Mouse (Mus musculus) layer of hippocampus, adult 8-10 months (tissue): ENCODE measurements around the gene Trpm2. TPM values are rescaled to one million over a fixed set of nuclear protein-coding genes. Genes with fewer than 3 reads are reported as not detected.
A peak's percentile ranks its signal among the peaks of the same experiment; 100 is the strongest.

Source experiments
- DNase-seq, 2 experiments: peaks; one replicate each; pipeline ENCODE4 v3.0.0; 2022; ENCODE audit warnings: low spot score in 2 of 2
- total RNA-seq, 4 experiments: library from RNA; stranded (reverse); gene quantifications; 2 replicates each; pipeline ENCODE4 v1.2.4; 2022

Trpm2 gene
- total RNA-seq, 4 experiments from 2014 or later: 43.0 to 47.6 (median 45.7) TPM

- DNase-seq: peak in 1 of 2 experiments; percentile 23
These were observed 67.3 kb downstream of the Trpm2 start for GRCm38 (mm10) chr10:77902894-77903715.

DNA sequence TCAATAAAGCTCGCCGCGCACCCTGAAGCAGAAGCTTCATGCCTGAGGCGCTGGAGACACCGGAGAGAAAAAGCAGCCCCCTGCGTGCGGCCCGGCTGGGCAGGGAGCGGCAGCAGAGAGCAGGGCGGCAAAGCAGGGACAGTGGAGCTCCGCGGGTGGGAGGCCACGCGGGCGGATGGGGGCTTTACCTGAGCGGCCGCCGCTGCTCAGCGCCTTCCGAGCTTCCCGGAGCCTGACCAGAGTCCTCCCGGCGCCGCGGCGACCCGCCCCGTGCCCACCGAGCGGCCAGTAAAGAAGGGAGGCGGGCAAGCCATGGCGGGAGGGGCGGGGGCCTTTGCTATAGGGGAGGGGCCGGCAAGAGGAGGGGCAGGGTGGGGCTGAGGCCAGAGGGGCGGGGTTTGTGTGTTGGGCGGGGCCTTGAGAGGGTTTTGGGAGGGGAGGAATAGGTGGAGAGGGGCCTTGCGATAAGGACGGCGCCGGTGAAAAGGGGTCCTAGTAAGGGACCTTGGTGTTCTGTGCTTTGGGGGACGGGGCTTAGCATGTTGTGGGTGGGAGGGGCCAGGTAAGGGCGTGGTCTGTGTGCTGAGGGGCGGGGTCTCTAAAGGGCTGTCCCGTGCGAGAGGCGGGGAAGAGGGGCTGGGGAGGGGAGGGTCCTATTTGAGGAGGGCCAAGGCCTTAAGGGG, 68.0 kb downstream of the Trpm2 start, which contains the start of gene Lrrc3:
Gene Lrrc3 (minus strand): TSS at position 326 of the 683 bp plus-strand sequence.
- DNase-seq: no peak

GRCm38 (mm10) chr10:77901871-77902210, 68.5 kb downstream of the Trpm2 start:
- DNase-seq: no peak

DNA sequence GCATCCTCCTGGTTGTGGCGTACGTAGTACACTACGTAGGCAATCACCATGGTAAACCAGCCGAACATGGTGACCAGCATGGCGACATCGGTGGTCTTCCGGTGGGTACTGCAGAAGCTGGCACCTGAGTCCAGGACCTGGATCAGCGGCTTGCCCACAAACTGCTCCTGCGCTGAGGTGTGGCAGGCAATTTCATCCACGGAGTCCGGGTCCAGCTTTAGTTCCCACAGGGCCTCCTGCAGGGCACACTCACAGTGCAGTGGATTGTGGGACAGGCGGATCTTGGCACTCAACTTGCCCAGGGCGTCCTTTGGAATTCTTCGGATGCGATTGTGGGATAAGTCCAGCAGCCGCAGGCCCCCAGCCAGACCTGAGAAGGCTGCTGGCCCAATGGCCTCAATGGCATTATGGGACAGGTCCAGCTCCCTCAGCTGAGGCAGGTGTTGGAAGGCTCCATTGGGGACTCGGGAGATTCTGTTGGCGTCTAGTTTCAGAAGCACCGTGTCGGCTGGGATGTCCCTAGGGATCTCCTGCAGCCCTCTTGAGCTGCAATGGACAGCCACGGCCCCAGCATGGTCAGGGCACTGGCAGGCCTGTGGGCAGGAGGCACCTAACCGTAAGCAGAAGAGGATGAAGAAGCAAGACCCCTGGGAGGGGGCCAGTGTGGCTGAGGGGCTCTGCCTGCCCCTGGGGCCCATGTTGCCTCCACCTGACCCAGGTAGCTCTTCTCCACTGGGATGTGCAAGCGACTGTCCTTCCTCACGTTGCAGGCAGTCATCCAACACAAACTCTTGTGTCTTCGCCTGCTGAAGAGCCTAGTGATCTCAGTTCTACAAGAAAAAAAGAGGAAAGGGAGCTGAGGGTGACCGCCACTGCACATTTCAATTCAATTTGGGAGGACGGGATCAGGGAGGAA, 69.2 kb downstream of the Trpm2 start:
- no peak for DNase-seq

DNA sequence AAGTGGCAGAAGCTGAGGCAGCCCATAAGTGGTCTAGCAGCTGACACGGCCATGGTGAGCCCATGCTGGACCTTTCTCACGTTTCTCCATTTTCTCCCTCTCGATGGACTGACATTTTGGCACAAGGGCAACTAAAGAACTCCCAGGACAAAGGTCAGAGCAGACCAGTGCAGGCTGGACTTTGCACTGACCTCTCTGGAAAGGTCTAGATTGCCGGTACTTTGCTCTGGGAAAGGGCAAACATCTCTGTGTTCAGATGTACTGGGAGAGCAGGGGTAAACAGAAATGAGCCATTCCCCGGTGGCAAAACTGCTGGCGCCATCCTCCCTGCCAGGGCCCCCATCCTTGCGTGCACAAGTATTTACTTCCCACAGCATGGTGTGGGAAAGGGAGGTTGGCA, 70.2 kb downstream of the Trpm2 start:
- no peak for DNase-seq

- no peak for DNase-seq
These were observed 74.8 kb downstream of the Trpm2 start for GRCm38 (mm10) chr10:77895562-77895961.

DNA sequence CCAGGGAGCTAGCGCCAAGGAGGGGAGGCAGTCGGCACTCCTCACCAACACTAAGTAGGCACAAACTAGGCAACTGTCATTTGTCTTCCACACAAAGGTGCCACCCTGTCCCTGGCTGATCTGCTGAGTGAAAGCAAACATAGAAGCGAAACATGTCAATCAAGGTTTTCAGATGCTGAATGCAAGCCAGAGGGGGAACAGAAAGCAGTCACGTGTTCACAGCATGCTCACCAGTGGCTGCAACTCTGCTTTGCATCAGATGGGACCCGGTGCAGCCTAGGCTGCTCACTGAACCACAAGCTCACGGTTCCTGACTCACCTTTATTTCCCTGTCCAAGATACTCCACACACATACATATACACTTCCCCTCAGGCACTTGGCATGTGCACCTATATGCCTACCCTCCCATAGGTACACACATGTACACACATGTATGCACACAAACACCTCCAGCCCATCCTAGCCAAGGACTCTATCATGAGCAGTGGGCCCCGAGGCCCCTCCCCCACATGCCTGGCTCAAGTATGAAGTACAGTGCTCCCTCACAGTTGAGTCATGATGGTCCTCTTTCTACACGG, 79.3 kb downstream of the Trpm2 start:
- no peak for DNase-seq

GRCm38 (mm10) chr10:77886007-77886747, 84.2 kb downstream of the Trpm2 start:
- no peak for DNase-seq

GRCm38 (mm10) chr10:77882553-77882952, 87.8 kb downstream of the Trpm2 start:
- no peak for DNase-seq

GRCm38 (mm10) chr10:77880305-77880704, 90.1 kb downstream of the Trpm2 start:
- no peak for DNase-seq

GRCm38 (mm10) chr10:77878985-77879384, 91.4 kb downstream of the Trpm2 start:
- peak in 1 of 2 experiments; percentile 33 for DNase-seq

- DNase-seq: no peak
These were observed 100.7 kb downstream of the Trpm2 start for GRCm38 (mm10) chr10:77869651-77870050.

DNA sequence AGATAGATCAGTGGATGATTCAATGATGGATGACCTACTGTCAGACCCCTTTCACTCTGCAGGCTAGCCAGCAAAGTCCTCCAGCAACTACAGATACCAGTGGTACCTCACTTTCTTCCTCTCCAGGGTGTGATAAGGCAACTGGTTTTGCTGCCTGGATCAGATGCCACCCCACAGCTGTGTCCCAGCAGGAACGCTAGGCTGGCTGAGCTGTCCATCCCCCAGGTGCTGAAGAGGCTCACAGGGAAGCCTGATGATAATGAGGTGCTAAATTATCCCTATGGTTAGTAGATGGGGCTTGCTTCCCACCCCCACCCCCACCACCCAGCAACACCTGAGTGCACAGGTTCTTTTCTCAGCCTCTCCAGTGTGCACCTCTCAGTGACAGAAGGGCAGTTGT, 102.8 kb downstream of the Trpm2 start:
- DNase-seq: no peak

GRCm38 (mm10) chr10:77864762-77865143, 105.6 kb downstream of the Trpm2 start:
- no peak for DNase-seq

DNA sequence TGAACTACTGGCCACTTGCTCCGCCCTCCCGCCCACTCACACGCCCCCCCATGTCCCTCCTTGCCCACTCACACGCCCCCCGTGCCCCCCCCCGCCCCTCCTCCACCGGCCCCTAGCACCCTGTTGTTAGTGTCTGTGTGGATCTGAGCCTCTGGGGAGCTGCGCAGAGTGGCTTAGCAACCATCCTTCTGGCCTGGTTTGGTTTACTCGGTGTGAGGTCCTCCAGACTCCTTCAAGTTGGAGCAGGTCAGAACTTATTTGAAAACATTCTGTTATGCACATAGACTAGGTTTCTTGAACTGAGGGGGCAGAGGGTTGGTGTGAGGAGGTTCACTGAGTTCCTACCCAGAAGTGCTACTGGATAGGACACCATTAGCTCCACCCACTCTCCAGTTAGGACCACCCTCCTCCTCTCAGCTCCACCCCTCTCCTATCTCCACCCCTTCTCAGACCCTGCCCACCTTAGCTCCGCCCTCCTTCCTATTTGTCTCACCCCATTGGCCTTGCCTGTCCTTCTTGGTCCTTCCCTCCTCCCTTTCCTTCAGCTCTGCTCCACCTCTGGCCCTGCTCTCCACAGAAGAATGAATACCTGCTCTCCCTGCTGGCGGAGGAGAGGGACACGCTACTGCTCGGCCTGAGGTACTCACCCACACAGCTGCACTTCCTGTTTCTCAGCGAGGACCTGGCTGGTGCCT, 106.1 kb downstream of the Trpm2 start:
- no peak for DNase-seq

- no peak for DNase-seq
These were observed 108.7 kb downstream of the Trpm2 start, which contains the start of gene Gm3285 for GRCm38 (mm10) chr10:77861675-77862074. Gm3285 (plus strand) TSS chr10:77861975.
